ENCODE assay signal across 8 mouse cellular contexts in the genomic region with DNA sequence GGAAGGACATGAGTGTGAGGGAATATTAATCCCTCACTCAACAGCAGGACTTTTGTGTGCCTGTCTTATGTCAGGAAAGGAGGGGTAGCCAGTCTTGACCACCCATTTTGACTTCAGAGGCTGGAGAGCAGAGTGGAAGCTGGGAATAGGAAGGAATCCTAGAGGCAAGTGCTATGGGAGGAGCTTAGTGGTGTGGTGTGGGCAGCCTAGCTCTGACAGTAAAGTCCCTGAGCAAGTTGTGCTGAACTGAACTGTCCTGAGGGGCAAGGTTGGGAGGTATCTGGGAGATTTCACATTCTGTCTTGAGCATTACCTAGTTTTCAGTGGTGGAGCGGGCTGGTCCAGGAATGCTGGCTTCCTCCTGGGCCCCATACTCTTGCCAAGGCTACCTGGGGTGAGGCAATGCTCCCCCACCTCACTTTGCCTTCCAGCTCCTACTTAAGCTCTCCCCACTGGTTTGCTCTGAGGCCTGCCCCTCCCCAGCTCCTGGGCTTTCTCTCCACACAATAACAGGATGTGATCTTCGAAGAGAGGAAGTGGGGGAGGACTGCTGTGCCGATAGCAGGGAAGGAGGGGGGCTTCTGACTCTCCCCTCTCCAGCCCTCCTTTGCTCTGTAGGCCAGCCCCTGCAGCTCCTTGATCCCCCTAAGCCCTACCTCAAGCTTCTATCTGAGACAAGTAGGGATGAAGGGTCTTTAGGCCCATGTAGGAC. TPM values are rescaled to one million over a fixed set of nuclear protein-coding genes. Genes with fewer than 3 reads are reported as not detected.
DNase-seq lines count a peak whose midpoint lies in the region; ATAC-seq and TF ChIP-seq lines count a peak whose summit lies in the region.

No protein-coding gene starts in this region.

- TF ChIP-seq CTCF in lung, adult 2 months (IDR thresholded peaks at IDR 0.05; ENCODE audit: insufficient read depth, low read length), result no peak
- no peak for TF ChIP-seq CTCF in liver, postnatal 0 days (IDR thresholded peaks at IDR 0.05; ENCODE audit: low read depth)

- H3K27ac ChIP-seq in liver, postnatal 0 days (ENCODE audit: low read depth), result peak overlapping the region; percentile 48; the same call in 1 of the 2 replicates

- H3K9ac ChIP-seq in liver, postnatal 0 days (replicated peaks), result no peak overlapping the region

- 33% methylated on average over 3 of the region's 3 CpGs for WGBS in lung, adult 2 months
- 28% methylated on average over 3 of the region's 3 CpGs for WGBS in liver, postnatal 0 days (ENCODE audit: insufficient replicate concordance)

- peak; percentile 24; the same call in 1 of the 2 replicates for TF ChIP-seq POLR2A in lung, adult 2 months (IDR thresholded peaks at IDR 0.05; ENCODE audit: borderline replicate concordance, extremely low read depth, low read depth, low read length)

- H3K4me3 ChIP-seq in lung, adult 2 months (replicated peaks; ENCODE audit: extremely low read depth, low read depth, low read length), result no peak overlapping the region
- H3K4me3 ChIP-seq in liver, postnatal 0 days (ENCODE audit: low read depth, low read length), result no peak overlapping the region

- H3K36me3 ChIP-seq in liver, postnatal 0 days (replicated peaks; ENCODE audit: insufficient read depth, low read length), result no peaks in the 10 kb centered on the region; the same call in 1 of the 2 replicates

- no peaks in the 10 kb centered on the region for H3K27me3 ChIP-seq in liver, postnatal 0 days (ENCODE audit: insufficient read depth, low read length)

- intact Hi-C loops in heart, postnatal 10 days (cut with DNase I), result loop anchor here (2.0 kb wide), 1 partner anchor 15 kb away; no protein-coding TSS in a partner anchor

- TF ChIP-seq EP300 in liver, postnatal 0 days (IDR thresholded peaks at IDR 0.05; ENCODE audit: low read depth), result no peak

- peak; percentile 74 for ATAC-seq in liver, postnatal 0 days

- no peak overlapping the region for H3K4me2 ChIP-seq in liver, postnatal 0 days (ENCODE audit: low read depth, low read length)

- no peaks in the 10 kb centered on the region for H3K9me3 ChIP-seq in liver, postnatal 0 days (ENCODE audit: low read length)

- peaks cover 12% of the 10 kb centered on the region for H3K4me1 ChIP-seq in lung, adult 2 months (ENCODE audit: control insufficient read depth, insufficient read depth, low read length)
- H3K4me1 ChIP-seq in liver, postnatal 0 days (ENCODE audit: insufficient read depth), result no peaks in the 10 kb centered on the region; the same call in 1 of the 2 replicates

- DNase-seq in lung, adult 2 months, result no peak
- DNase-seq in lung, postnatal 25 days (ENCODE audit: low spot score), result no peak
- DNase-seq in heart, postnatal 10 days, result peak; percentile 50 to 53
- DNase-seq in liver, postnatal 0 days, result no peak
- DNase-seq in thymus, postnatal 4 days, result peak; percentile 48
- no peak for DNase-seq in yolk sac, embryonic 10.5 days (ENCODE audit: low spot score)
- DNase-seq in cerebellum, adult 8-10 months, result no peak
- DNase-seq in right cerebral cortex, postnatal 25 days, result no peak

RNA-seq across cellular contexts. Expression of a gene that starts 13.1 kb away (rescaled TPM):
- polyA plus RNA-seq in lung, adult 2 months (2012; rRNA removed), result 126 and 171 TPM in 2 replicates
- 1 to 10 TPM in 1 of 2 experiments, under 1 TPM in 1; 0.74 to 1.5 TPM for total RNA-seq in heart, postnatal 10 days (2021)
- polyA plus RNA-seq in liver, postnatal 0 days (2015; fragmentation: Nextera tagmentation; extraction: Ambion mirVana), result 18.6 and 22.2 TPM in 2 replicates

RNA-seq across cellular contexts. Expression of a gene that starts 19.1 kb away (rescaled TPM):
- 11.1 and 20.9 TPM in 2 replicates for polyA plus RNA-seq in lung, adult 2 months (2012; rRNA removed)
- 1 to 10 TPM; 7.2 to 7.3 TPM for total RNA-seq in heart, postnatal 10 days (2021)
- polyA plus RNA-seq in liver, postnatal 0 days (2015; fragmentation: Nextera tagmentation; extraction: Ambion mirVana), result 8.3 and 8.9 TPM in 2 replicates

RNA-seq across cellular contexts. Expression of a gene that starts 58.7 kb away (rescaled TPM):
- polyA plus RNA-seq in lung, adult 2 months (2012; rRNA removed), result not detected in 2 replicates
- not detected for total RNA-seq in heart, postnatal 10 days (2021)
- 0.04 and 0.06 TPM in 2 replicates for polyA plus RNA-seq in liver, postnatal 0 days (2015; fragmentation: Nextera tagmentation; extraction: Ambion mirVana)

Comparison
In these comparisons a context has a peak if more than half of its experiments do, and no peak if none do; other contexts are left out.
1. DNase-seq: peak in heart, postnatal 10 days (2 of 2) and thymus, postnatal 4 days (single experiment); none in lung, adult 2 months (single experiment), lung, postnatal 25 days (single experiment), liver, postnatal 0 days (single experiment), yolk sac, embryonic 10.5 days (single experiment), cerebellum, adult 8-10 months (single experiment) and right cerebral cortex, postnatal 25 days (single experiment).